Mouse (Mus musculus) gonadal fat pad, adult 2 months (tissue): ENCODE data around the gene Gas2l3. TPM values are rescaled to one million over a fixed set of nuclear protein-coding genes. Genes with fewer than 3 reads are reported as not detected.

Experiments used
- DNase-seq: peaks from one replicate; pipeline ENCODE4 v3.0.0-alpha.2; 2012; ENCODE audit warnings: low read depth
- polyA plus RNA-seq: library from polyadenylated mRNA; depleted of rRNA; stranded (reverse); fragments of >200 nt; gene quantifications from 2 replicates; pipeline ENCODE4 v1.2.3, GENCODE M21; 2012; rRNA removed

The Gas2l3 gene
- 0.49 and 1.2 TPM in 2 replicates for polyA plus RNA-seq

DNA sequence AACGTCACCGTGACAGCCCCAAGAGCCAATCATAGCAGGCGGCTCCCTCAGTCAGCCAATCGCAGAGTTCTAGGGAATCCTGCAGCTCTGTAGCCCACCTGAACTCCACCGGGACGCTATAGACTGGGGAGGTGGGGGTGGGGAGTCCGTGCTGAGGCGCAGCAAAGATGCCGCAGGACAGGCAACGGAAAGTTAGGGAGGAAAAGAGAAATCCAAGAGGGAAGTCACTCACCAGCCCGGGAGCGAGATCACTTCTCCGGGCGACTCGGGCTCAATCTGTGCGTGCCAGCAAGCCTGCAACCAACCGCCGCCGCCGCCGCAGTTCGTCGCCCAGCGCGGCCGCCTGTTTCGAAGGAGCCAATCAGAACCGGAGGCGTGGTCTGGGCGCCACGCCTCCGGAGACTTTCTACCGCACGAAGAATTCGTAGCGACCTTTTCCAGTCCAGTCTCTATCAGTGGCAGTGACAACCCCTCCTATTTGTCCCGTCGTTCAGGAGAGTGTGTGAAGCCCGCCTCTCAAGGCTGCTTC lies at the start of gene Gas2l3:
Gene Gas2l3, minus strand, starts transcription at position 345 of the 529 bp plus-strand sequence.
- no peak for DNase-seq

DNA sequence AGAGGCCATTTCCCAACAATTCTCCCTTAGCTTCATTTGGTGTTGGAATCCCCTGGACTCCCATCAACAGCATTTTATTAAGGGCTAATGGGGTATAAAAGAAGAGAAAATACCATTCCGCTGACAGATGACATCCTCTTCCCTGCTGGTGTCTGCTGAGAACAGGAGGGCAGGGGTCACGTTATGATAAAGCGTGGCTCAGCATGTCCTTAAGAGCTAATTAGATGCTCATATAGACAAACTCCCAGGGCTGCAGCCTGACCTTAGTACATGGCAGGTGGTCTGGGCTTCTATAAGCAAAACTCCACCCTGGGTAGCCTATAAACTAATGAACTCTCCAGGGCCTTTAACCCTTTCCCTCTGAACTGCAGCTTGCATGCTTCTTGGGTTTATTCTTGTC lies 47.6 kb upstream of the Gas2l3 start:
- DNase-seq: no peak

DNA sequence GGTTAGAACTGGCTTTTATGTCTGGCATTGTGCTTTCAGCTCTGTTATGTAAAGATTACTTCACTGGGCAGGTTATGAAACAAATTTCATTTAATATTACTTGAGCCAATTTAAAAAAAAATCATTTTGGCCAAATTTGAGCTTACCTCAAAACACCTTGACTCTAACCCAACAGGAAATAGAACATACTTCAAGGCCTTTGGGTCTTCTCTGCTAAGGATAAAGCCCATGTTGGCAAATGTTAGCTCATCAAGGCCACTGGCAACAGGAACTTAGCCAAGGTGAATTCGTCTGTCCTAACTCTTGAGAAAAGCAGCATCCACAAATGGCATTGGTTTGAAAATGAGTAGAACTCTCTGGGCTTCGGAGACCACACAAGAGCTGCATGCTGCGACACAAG lies 46.5 kb upstream of the Gas2l3 start:
- DNase-seq: peak; percentile 57

DNA sequence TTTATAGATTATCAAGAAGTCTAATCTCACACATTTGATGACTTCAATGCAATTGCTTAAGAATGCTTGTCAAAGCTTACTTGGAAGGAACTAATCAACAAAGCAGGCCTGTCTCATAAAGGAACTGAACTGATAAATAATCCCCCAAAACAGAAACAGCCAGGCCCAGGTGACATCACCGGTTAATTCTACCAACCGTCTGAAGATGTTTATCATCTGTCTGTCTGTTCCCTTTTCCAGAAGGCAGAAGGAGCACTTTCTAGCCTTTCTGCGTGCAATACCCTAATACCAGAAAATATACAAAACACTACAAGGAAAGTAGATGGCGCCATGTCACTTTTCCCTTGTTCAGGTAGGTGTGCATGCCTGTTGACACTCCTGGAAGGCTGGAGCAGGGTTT lies 45.7 kb upstream of the Gas2l3 start:
- DNase-seq: no peak

DNA sequence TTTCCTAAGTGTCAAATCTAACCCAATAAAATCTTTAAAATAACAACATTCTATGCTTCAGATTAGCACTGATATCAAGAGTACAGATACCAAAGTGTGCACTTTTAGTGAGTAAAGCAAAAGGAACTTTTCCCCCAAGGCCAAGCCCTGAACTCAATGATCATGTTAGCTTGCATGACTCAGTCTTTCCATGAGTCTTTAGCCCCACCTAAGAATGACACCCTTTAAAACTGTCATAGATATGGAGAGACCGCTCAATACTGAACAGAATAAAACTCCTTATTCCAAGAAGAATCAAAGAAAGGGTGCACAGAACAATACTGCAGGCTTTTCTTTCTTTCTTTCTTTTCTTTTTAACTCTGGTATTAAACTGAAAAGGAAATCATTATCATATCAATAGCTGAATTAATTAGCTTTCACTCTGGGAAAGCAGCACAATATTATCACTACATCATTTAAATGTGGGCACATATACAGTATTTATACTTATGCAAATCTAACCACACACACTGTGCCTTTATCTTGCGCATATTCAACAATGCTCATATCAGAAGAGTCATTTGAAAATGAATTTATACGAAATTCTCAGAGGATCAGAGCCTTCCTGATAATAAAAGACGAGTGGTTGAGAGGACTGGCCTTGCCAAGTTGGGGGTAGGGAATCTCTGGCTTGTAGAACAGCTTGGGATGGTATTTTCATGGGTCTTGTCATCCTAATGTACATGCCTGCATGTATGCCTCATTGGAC lies 43.4 kb upstream of the Gas2l3 start:
- DNase-seq: no peak

DNA sequence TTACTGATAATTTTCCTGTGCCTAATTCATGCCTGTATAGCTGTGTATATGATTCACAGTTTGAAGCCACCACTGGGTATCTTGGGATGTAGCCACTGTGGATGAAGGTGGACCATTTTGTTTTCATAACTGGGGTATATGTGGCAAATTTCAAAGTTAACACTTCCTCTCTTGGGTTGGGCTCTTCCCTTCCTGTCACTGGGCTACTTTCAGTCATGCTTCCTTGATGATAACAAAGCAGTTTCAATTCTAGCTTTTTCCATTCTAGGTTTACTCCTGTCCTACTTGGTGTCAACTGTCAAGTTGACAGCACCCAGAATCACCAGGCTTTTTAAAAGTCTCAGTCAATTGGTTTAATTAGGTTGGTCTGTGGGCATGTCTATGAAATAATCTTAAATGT lies 41.1 kb upstream of the Gas2l3 start:
- no peak for DNase-seq

DNA sequence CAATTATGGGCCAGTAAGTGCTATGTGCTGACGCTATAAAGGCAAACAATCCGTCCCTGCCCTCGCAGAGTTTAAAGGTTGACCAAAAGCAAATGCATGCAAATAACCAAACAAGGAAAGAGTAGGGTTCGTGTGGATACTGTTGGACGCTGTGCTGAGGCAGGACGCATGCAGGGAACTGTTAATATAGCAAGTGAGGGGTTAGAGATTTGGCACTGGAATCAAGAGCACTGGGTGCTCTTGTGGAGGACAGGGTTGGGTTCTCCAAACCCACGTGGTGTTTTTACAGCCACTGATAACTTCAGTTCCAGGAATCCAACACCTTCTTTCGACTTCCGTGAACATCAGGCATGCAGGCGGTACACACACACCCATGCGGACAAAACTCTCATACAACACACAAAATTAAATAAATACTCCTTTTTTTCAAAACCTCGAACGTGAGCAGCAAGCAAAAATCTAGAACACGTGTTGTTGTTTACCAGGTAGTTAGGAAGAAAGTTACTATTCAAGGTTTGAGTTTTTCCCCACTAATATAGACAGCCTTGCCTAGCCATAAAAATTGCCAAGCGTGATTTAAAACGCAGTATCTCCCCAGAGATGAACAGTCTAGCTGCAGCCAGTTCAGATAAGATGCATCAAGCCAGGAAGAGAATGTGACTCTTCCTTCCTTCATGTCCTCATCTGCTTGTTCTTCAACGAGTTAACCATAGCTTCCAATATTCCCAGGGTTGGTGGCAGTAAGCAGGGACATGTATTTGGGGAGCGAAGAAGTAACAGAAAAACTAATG lies 40.2 kb upstream of the Gas2l3 start:
- no peak for DNase-seq

DNA sequence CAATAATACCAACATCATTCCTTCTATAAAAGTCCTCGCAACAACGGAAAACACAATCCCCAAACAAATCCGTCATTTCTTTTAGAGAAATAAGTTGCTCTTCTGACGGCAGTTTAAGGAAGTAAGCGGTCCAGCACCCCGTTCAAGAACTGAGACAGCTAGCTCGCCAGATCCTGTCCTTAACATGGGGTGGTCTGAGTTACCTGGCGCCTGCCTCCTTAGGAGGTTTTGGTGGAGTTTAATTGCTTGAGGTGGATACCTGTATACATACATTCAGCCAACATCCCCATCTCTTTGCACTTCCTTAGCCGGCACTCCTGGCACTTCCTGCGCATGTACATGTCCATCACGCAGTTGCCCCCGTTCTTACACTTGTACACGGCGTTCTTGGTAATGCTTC lies 39.3 kb upstream of the Gas2l3 start:
- DNase-seq: no peak

DNA sequence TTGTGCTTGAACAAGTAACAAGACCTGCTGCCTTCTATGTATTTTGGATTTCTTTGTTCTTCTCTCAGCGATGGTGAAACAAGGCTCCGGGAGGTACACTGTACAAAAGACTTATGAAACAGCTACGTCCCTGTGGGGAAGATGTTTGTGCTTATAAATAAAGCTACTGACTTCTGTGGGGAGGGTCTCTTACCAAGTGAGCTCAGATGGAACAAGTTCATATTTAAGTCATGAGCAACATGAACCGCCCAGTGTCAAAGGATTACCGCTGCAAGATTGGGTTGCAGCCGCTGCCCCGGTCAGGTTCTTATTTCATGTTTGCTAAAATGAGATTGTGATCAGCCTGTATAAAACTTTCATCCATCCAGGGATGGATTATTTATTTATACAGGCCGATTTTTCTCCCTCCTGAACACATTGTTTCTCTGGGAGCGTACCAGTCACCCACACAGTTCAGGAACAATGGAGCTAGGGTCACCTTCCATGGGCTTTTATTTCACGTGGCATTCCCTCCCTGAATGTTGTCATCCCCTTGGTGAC lies 38.4 kb upstream of the Gas2l3 start:
- no peak for DNase-seq

DNA sequence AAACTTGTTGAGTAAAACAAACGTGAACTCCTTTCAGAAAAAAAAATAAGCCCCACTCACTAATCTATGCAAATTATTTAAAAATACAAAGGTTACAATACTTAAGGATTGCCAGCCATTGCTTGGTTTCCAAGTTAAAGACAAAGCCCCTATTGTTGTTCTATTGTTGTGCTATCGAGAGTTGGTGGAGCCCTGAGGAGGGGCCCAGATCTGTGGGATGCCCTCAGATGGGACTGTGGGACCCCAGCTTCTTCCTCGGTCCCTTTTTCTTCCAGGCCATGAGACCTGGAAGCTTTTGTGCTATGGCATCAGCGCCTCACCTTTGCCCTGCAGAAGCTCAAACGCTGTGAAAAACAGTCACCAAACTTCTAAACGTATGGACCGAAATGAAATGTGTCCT lies 37.9 kb upstream of the Gas2l3 start:
- no peak for DNase-seq

DNA sequence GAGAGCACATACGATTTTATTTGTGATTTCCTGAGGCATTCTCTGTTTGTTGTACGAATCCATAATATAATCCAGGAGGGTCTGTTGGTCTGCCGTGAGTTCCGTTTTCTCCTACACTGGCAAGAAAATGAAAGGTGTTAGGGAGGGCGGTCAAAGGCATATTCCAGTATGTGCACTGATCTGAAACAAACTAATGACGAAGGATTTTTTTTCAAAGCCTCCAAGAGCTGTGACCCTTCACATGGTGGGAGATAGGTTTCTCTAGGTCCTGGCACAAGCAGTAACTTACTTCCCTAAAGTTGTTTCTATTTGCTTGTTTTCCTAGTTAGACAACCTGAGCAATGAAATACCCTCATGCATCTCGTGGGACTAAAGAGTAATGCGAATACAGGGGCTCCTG lies 35.0 kb upstream of the Gas2l3 start:
- no peak for DNase-seq

DNA sequence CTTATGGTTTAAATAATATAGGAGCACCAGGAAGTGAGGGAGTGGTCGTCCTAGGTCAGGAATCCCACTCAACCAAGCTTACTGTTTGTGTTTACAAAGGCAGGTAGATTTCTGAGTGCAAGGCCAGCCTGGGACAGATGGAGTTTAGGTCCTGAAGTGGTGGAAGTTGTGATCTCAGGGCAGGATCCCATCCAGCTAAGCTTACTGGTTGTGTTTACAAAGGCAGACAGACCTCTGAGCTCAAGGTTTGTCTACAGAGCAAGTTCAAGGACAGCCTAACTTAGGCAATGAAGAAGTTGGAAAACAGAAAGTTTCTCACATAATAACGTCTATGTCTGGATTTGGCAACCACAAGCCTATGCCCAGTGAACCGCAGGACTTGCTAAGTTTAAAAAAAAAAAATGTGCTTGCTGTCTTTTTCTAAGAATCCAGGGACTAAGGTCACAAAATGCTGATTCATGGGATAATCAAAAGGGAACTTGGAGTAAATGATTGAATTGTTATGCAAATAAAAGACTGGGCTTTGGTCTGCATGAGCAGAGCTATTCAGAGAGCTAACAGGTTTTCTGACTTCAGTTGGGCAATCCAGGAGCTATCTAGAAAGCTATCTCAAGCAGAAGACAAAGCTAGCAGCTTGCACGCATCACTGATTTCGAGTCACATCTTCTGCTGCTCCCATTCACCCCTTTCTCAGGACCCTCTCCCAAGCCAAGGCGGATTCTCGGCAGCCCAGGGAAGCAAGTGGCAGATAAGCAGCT lies 27.0 kb upstream of the Gas2l3 start:
- DNase-seq: no peak

DNA sequence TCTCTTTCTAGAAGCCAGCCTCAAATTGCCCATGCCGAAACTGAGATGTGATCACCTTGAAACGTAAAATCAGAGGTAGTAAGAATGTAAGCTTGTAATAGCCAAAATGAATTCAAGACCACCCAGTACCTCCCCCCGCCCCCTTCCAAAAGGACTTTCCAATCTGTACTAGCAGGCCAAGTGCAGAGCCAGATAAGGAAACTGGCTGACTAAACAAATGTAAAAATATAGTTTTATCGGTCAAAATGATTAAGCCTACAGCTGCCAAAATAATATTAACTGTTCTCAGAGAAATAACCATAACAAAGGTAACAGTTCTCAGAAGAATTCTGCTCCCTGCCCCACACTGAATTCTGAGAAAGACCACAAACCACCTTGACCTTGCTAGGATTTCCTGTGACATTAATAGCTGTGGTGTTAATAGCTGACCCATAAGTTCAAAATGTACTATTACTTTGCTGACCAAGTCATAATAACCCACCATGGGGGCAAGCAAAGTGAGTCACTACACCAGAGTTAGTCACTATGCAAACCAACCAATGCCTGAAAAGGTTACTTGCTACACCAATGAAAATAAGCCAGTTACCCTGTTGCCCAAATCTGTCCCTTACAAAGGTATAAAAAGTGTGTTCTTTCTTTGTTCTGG lies 21.1 kb upstream of the Gas2l3 start:
- no peak for DNase-seq

DNA sequence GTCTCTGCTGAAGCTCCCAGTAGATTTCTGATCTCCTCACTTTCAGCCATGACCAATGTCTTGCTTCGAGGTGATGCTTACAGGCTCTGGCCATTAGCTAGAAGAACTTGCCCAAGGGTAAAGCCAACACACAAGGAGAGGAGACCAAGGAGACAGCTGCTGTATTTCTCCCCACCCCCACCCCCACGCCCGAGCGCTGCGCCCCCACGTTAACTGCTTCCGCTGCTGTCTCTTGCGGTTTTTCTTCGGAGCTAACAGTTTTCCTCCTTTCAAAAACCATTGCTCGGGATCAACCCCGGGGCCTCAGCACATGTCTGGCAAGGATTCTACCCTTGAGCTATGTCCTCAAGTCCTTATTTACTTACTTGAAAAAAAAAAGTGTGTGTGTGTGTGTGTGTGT lies 19.1 kb upstream of the Gas2l3 start:
- DNase-seq: no peak

DNA sequence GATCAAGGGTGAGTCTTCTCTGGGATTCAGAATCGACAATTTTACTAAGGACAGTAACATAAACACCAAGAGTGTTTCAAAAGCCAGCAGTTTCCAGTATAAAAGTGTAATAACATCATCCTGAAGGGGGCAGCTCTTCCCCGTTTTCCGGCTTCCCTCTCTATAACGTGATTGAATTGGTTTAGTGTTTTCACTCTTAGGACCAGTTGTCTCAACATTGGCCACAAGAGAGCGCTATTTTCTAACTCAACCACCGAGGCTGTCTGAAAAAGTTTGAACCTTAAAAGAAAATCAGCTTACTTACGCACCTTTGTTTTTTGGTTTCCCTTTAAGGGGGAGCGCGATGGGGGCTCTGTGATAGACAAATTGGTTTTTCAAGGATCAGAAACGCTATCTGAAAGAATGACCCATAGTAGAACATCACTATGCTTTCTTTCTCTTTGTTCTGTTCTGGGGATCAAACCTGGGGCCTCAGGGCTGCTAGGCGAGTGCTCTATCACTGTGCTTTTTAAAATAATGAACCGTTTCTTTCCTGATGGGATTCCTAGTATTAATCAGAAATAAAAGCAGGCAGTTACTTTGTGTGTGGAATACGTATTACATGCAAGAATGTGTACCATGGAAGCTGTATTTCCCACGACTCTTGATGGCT lies 18.2 kb upstream of the Gas2l3 start:
- DNase-seq: no peak

DNA sequence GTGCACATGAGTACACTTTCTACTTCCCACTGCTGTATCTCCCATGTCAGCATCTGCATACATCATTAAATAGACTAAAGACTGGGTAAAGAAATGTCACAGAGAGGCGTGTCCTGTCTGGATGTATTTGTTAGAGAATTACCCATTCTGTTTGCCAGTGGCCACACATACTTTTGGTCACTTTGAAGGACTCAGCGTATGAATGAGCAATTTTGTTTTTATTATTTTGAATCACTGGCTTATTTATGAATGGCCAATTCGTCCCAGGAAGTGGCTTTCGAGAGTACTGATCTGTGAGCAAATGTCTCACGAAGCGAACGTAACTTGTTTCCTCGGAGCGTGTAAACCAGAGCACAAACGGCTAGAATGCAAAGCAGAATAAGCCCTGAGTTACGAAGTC lies 17.2 kb upstream of the Gas2l3 start:
- DNase-seq: no peak

DNA sequence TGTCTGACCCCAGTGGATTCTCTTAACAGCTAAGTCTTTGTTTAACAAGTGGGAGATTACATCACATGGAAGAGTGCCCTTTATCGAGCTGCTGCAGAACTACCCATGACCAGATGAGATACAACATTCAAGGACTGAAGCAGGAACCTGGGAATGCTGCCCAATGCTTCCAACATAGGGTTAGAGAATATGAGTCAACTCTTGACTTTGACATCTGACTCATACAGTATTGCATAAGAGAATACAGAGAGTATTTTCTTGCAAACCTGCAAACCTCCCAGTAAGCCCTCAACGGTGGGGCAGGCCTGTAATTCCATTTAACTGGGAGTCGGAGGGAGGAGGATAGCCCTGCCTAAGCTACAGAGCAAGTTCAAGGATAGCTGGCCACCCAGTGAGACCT lies 15.0 kb upstream of the Gas2l3 start:
- DNase-seq: no peak

DNA sequence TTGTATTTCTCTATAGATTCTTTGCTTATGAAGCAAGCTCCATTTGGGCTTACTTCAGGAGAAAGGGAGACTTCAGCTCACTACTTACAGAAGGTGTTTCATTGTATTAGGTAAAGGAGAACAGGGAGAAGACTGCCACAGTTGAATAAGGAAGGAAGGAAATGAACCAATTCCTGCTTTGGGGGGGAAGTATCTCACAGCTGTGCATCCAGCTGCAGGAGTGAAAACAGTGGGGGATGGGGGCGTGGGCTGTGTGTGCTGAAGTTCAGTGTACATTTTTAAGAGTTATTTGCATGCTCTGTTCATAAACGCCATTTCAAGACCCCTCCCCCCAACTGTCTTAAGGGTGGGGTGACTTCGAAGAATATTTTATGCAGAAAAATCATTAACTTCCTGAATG lies 10.0 kb upstream of the Gas2l3 start:
- no peak for DNase-seq

DNA sequence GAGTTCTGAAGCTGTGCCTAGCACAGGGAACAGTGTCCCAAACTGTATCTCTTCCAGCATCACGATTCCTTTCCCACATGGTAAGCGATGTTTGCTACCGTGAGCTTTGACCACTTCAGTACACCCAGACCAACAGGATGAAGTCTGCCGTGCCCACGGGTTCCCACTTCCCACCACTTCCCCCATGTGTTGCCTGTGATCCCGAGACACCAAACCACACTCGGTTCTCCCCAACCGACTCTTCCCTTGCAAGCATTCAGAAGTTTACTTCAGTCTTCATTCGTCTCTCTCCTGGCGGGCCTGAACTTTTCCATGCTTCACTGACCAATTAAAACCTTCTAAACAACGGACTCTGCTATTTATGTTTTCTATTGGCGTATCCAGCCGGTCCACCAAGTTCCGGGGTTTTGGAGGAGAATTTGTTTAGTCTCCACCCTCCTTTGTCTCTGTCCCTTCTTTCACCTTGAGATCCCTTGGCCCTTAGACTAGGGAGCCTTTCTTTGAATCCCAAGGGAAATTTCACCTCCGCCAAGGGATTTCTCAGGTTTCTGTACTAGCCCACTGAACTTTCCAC lies 9.4 kb upstream of the Gas2l3 start:
- DNase-seq: no peak

DNA sequence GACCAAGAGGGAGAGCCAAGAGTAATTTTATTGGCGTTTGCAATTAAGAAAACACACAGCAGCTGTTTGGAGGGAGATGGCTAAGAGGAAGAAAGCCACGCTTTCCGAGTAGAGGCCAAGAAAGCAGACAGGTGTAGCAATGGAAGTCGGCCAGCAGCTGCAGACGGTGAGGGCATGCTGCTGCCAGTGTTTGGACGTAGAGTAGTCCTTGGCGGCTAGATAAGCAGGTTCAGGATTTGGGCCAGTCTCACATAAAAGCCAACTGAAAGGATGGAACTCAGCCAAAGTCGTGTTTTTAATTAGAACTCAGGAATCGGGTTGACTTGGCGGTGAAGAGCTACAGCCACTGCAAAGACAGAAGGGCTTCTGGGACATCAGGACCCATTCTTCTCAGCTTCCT lies 6.6 kb upstream of the Gas2l3 start:
- no peak for DNase-seq

DNA sequence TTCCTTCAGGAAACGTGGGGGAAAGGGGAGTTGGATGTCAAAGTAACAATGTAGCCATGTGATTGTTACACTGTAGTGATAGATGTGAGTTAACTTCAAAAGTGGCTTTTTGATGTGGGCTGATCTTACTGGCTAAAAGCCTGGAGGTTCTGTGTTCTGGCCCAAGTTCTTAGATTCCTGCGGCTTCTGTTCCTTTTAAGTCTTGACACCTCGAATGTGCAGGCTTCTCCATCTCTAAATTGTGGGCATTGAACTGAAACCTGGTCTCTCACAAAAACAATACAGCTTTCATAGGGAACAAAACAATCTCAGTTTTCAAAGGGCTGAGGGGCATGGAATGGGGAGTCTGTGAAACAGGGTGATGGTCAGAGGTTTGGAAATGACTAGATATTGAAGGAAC lies 614 bp upstream of the Gas2l3 start:
- no peak for DNase-seq
